Mouse (Mus musculus): ENCODE data around the gene Fam20b. TPM values are rescaled to one million over a fixed set of nuclear protein-coding genes. Genes with fewer than 3 reads are reported as not detected.

Fam20b gene
- polyA plus RNA-seq, 1 experiment from 2014 or later, result 22.2 TPM

DNA sequence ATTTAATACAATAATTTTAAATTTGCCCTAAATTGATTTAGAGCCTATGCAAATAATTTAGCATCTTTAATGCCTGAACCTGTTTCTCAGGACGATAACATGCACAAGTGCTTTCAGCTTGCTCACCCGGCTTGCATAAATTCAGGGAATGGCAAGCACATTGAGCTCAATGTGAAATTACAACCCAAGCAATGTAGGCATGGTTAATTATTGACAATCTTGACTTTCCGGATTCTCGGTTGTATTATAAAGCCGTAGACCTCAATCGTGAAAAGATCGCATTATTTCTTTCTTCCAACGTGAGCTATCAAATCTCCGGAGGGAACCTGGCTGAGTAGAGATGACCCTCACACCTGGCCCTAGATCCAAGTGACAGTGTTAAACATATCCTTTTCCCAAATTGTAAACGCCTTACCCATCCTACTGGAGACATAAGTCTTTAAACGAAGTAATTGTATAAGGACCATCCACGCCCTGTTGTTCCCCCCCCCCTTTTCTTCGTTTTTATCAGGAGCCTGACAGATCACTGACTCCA, 1.1 kb downstream of the Fam20b start:
- DNase-seq (ENCODE audit: low spot score), result peak; percentile 39

DNA sequence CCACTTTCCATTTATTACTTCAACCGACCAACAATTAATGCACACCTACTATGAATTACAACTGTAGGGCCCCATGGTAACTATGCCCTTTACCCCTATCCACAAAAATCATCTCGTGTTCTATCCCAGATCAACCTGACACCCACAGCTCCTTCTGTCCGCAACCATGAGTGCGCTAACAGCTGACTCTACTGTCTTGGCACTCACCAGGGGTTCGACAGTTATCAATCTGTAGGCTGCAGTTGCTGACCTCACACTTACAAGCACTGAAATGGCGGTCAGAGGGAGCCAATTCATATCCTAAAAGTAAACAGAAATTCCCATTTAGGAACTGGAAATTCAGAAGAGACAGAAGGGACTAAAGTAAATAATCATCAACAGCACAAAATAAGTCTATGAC, 2.2 kb downstream of the Fam20b start:
- DNase-seq (ENCODE audit: low spot score), result no peak
- H3K4me3 ChIP-seq (ENCODE audit: low read depth, low read length), result no peak overlapping the region
- no peaks in the 10 kb centered on the region for H3K36me3 ChIP-seq (ENCODE audit: control insufficient read depth, insufficient read depth, low read length)
- H3K9ac ChIP-seq (ENCODE audit: low read depth, low read length), result no peak overlapping the region
- peaks cover 19% of the 10 kb centered on the region for H3K4me1 ChIP-seq (replicated peaks; ENCODE audit: control insufficient read depth, insufficient read depth, low read length)
- WGBS, result 83% methylated on average over 6 of the region's 6 CpGs
- ATAC-seq (replicated peaks; ENCODE audit: low FRiP score), result no peak
- H3K4me2 ChIP-seq, result no peak overlapping the region
- no peak overlapping the region for H3K27ac ChIP-seq (ENCODE audit: low read depth, low read length)
- H3K27me3 ChIP-seq (replicated peaks; ENCODE audit: control insufficient read depth, insufficient read depth, low read length), result no peaks in the 10 kb centered on the region
- no peaks in the 10 kb centered on the region for H3K9me3 ChIP-seq (ENCODE audit: control insufficient read depth, low read length)

More for the DNA sequence above, 1.1 kb downstream of the Fam20b start:
- Histone ChIP-seq H3K9ac (ENCODE audit: low read depth, low read length) (peak overlapping the region; percentile 78), H3K4me1 (replicated peaks; ENCODE audit: control insufficient read depth, insufficient read depth, low read length) (peaks cover 21% of the 10 kb centered on the region), H3K4me3 (ENCODE audit: low read depth, low read length) (peak overlapping the region; percentile 77), H3K36me3 (ENCODE audit: control insufficient read depth, insufficient read depth, low read length) (no peaks in the 10 kb centered on the region), H3K27ac (ENCODE audit: low read depth, low read length) (peak overlapping the region; percentile 95; the same call in 1 of the 2 replicates), H3K4me2 (peak overlapping the region; percentile 69), H3K9me3 (ENCODE audit: control insufficient read depth, low read length) (no peaks in the 10 kb centered on the region), H3K27me3 (replicated peaks; ENCODE audit: control insufficient read depth, insufficient read depth, low read length) (no peaks in the 10 kb centered on the region)
- 18% methylated on average over 13 of the region's 13 CpGs for WGBS
- no peak for ATAC-seq (replicated peaks; ENCODE audit: low FRiP score)

DNA sequence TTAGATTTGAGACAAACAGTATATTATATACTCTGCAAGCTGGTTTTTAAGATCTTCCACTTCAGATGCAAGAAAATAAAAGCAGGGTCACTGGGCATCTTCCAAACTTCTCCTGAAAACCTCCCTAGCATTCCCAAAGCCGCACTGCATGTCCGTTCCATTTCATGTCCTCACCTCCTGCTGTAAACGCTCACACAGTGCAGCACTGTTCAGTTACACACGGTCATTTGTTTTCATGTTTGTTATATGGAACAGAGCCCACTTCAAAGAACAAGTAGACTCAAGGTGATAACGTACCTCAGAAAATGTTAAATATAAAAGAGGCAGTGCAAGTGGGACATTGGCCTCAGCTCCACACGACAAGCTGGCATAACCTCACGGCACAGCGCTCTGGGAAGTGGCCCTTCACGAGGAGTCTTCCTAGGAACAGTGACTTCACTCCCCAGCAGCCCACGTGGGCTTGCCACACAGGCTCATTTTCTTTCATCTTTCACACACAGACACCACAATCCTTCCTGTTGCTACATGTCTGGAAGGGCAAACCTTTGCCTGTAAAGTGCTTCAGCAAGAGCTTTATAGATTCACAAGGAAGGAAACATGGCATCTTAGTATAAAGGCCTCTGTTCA, 8.3 kb downstream of the Fam20b start:
- Histone ChIP-seq H3K4me3 (ENCODE audit: low read depth, low read length) (no peak overlapping the region), H3K27me3 (replicated peaks; ENCODE audit: control insufficient read depth, insufficient read depth, low read length) (no peaks in the 10 kb centered on the region), H3K4me1 (replicated peaks; ENCODE audit: control insufficient read depth, insufficient read depth, low read length) (peaks cover 5% of the 10 kb centered on the region; the same call in 1 of the 2 replicates), H3K36me3 (ENCODE audit: control insufficient read depth, insufficient read depth, low read length) (no peaks in the 10 kb centered on the region), H3K27ac (ENCODE audit: low read depth, low read length) (no peak overlapping the region), H3K4me2 (no peak overlapping the region), H3K9me3 (ENCODE audit: control insufficient read depth, low read length) (no peaks in the 10 kb centered on the region), H3K9ac (ENCODE audit: low read depth, low read length) (no peak overlapping the region)
- no peak for ATAC-seq (replicated peaks; ENCODE audit: low FRiP score)
- 69% methylated on average over 10 of the region's 10 CpGs for WGBS
- no peak for DNase-seq (ENCODE audit: low spot score)

DNA sequence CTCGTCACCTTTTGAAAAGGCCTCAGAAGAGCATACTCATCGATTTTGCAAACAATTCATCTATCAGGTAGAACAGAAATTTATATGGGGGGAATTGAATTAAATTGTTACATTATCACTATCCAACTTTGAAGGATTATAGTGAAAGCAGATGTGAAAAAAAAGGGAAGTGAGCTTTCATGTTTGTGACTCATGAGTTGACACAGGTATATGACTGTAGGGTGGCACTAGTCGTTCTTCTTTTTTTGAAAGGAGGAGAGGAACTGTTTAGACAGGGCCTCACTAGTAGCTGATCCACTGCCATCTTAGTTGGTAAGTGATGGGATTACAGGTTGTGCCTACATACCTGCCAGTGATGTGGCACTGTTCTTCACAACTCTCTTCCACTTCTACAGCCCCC, 10.2 kb downstream of the Fam20b start:
- Histone ChIP-seq H3K27ac (ENCODE audit: low read depth, low read length) (no peak overlapping the region), H3K4me2 (no peak overlapping the region), H3K4me1 (replicated peaks; ENCODE audit: control insufficient read depth, insufficient read depth, low read length) (peaks cover 5% of the 10 kb centered on the region; the same call in 1 of the 2 replicates), H3K9me3 (ENCODE audit: control insufficient read depth, low read length) (no peaks in the 10 kb centered on the region), H3K4me3 (ENCODE audit: low read depth, low read length) (no peak overlapping the region), H3K9ac (ENCODE audit: low read depth, low read length) (no peak overlapping the region), H3K27me3 (replicated peaks; ENCODE audit: control insufficient read depth, insufficient read depth, low read length) (no peaks in the 10 kb centered on the region), H3K36me3 (ENCODE audit: control insufficient read depth, insufficient read depth, low read length) (peaks cover 2% of the 10 kb centered on the region; the same call in 1 of the 2 replicates)
- DNase-seq (ENCODE audit: low spot score) (no peak), ATAC-seq (replicated peaks; ENCODE audit: low FRiP score) (no peak)
- 77% methylated on average over 3 of the region's 3 CpGs for WGBS

DNA sequence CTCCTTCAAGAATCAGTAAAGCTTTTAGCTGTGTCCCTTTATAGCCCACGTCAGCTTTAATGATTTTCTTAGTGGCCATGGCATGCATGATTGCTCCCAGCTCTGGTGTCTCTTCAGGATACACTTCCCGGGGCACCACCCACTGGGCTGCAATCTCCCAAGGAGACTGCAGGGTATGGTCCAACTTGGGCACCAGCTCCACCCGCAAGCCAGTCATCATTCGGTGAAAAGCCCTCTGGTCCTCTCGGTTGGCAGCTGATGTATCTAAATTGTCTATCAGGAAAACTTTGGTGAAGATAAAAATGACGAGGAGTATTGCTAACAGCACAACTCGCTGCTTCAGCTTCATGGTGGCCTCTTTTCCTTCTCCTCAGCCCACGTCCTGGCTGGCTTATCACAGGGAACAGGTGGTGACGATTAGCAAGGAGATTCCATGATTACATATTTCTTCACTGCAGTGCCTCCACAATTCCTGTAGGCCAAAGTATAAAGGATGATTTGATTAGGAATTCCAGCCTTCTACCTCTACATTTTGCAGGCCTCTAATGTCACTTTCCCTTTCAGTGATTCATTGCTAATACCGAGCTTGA, 13.1 kb downstream of the Fam20b start:
- Histone ChIP-seq H3K27me3 (replicated peaks; ENCODE audit: control insufficient read depth, insufficient read depth, low read length) (no peaks in the 10 kb centered on the region), H3K4me3 (ENCODE audit: low read depth, low read length) (no peak overlapping the region), H3K4me2 (no peak overlapping the region), H3K36me3 (ENCODE audit: control insufficient read depth, insufficient read depth, low read length) (peaks cover 15% of the 10 kb centered on the region; the same call in 1 of the 2 replicates), H3K9me3 (ENCODE audit: control insufficient read depth, low read length) (no peaks in the 10 kb centered on the region), H3K9ac (ENCODE audit: low read depth, low read length) (no peak overlapping the region), H3K4me1 (replicated peaks; ENCODE audit: control insufficient read depth, insufficient read depth, low read length) (peaks cover 5% of the 10 kb centered on the region; the same call in 1 of the 2 replicates), H3K27ac (ENCODE audit: low read depth, low read length) (no peak overlapping the region)
- WGBS, result 60% methylated on average over 10 of the region's 10 CpGs
- DNase-seq (ENCODE audit: low spot score), result no peak
- ATAC-seq (replicated peaks; ENCODE audit: low FRiP score), result no peak

DNA sequence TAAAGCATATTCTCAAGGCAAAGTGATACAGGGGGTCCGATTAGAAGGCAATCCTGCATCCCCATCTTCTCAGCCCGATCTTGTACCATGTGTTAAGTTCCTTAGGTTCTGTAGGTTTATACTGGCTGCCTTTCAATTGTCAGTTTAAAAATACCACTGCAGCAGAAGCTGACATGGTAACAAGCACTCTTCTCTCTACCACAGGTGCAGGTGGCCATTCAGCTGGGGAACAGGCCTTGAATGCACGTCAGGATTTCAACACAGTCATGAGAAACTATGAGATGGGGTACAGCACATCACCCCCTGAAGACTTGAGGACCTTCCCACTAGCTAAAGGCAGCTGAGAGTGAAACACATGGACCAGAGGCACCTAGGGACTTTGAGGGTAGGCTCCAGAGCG, 15.4 kb downstream of the Fam20b start:
- 92% methylated on average over 4 of the region's 4 CpGs for WGBS
- ATAC-seq (replicated peaks; ENCODE audit: low FRiP score) (no peak), DNase-seq (ENCODE audit: low spot score) (no peak)
- H3K27me3 ChIP-seq (replicated peaks; ENCODE audit: control insufficient read depth, insufficient read depth, low read length), result no peaks in the 10 kb centered on the region
- peaks cover 20% of the 10 kb centered on the region; the same call in 1 of the 2 replicates for H3K36me3 ChIP-seq (ENCODE audit: control insufficient read depth, insufficient read depth, low read length)
- H3K9ac ChIP-seq (ENCODE audit: low read depth, low read length), result no peak overlapping the region
- H3K4me3 ChIP-seq (ENCODE audit: low read depth, low read length), result no peak overlapping the region
- no peak overlapping the region for H3K4me2 ChIP-seq
- H3K4me1 ChIP-seq (replicated peaks; ENCODE audit: control insufficient read depth, insufficient read depth, low read length), result peaks cover 5% of the 10 kb centered on the region; the same call in 1 of the 2 replicates
- no peak overlapping the region for H3K27ac ChIP-seq (ENCODE audit: low read depth, low read length)
- H3K9me3 ChIP-seq (ENCODE audit: control insufficient read depth, low read length), result no peaks in the 10 kb centered on the region

DNA sequence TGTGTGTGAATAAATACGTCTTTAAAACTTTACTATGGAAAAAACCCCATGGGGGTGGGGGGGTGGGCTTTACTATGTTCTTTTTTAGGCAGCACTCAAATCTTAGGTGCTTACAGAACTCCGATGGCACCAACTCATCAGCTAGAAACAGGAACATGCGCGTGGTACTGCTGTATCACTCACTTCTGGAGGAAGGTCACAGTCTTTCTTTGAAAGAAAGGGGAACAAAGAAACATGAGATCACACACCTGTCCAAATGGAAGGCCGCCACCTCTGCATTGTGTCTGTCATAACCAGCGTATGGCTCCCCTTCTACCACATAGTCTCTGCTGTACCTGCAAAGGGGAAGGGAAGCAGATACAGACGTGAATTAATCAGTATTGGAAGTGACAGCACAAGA, 16.7 kb downstream of the Fam20b start:
- Histone ChIP-seq H3K9me3 (ENCODE audit: control insufficient read depth, low read length) (no peaks in the 10 kb centered on the region), H3K4me2 (no peak overlapping the region), H3K36me3 (ENCODE audit: control insufficient read depth, insufficient read depth, low read length) (peaks cover 20% of the 10 kb centered on the region; the same call in 1 of the 2 replicates), H3K4me3 (ENCODE audit: low read depth, low read length) (no peak overlapping the region), H3K9ac (ENCODE audit: low read depth, low read length) (no peak overlapping the region), H3K4me1 (replicated peaks; ENCODE audit: control insufficient read depth, insufficient read depth, low read length) (peaks cover 5% of the 10 kb centered on the region; the same call in 1 of the 2 replicates), H3K27me3 (replicated peaks; ENCODE audit: control insufficient read depth, insufficient read depth, low read length) (no peaks in the 10 kb centered on the region), H3K27ac (ENCODE audit: low read depth, low read length) (no peak overlapping the region)
- no peak for ATAC-seq (replicated peaks; ENCODE audit: low FRiP score)
- DNase-seq (ENCODE audit: low spot score), result no peak
- WGBS, result 89% methylated on average over 7 of the region's 7 CpGs

DNA sequence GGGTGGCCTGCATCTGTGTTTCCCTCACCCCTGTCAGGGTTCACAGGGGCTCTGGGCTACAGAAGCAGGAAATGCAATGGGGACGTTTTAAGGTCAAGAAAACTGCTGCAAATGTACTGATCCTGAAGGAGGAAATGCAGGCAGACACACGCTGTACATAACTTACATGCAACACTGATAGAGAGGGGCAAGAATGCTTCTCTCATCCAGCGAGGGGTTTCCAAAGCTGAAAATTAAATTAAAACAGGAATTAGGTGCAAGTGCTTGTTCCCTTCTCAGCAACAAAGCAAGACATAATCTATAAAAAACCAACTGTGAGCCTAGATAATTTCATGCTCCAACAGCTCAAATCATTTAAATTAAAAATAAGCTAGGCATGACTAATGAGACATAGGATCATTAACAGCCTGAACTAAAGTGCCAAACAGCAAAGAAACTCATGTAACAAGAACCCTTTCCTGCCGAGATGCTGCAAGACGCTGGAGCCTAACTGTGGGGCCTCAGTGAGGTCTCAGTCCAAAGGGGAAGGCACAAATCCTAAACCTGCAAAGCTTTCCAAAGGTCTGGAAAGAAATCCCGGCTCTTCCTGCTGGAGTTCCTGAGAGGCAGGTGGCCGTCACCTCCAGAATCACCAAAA, 32.7 kb downstream of the Fam20b start:
- H3K27me3 ChIP-seq (replicated peaks; ENCODE audit: control insufficient read depth, insufficient read depth, low read length), result no peaks in the 10 kb centered on the region
- DNase-seq (ENCODE audit: low spot score) (no peak), ATAC-seq (replicated peaks; ENCODE audit: low FRiP score) (no peak)
- H3K36me3 ChIP-seq (ENCODE audit: control insufficient read depth, insufficient read depth, low read length), result peaks cover 9% of the 10 kb centered on the region; the same call in 1 of the 2 replicates
- no peak overlapping the region for H3K4me2 ChIP-seq
- no peak overlapping the region for H3K4me3 ChIP-seq (ENCODE audit: low read depth, low read length)
- 79% methylated on average over 7 of the region's 7 CpGs for WGBS
- H3K4me1 ChIP-seq (replicated peaks; ENCODE audit: control insufficient read depth, insufficient read depth, low read length), result no peaks in the 10 kb centered on the region
- H3K27ac ChIP-seq (ENCODE audit: low read depth, low read length), result no peak overlapping the region
- H3K9ac ChIP-seq (ENCODE audit: low read depth, low read length), result no peak overlapping the region
- no peaks in the 10 kb centered on the region for H3K9me3 ChIP-seq (ENCODE audit: control insufficient read depth, low read length)
